Mouse (Mus musculus) heart, adult 2 months (tissue): ENCODE measurements at regions not wholly inside any gene's neighbourhood (a gene's known extent, or its start where the extent isn't known, plus 50 kb on each side); places are given as distances from the start of the nearest gene placed in this dataset.

ENCODE experiments used
- DNase-seq, 2 experiments: peaks; one replicate each; pipeline ENCODE4 v3.0.0; 2021
- H3K27ac ChIP-seq: fragments of 200-600 bp; 2 replicates; pipeline ENCODE4 v1.8.1; 2022
- H3K27me3 ChIP-seq: fragments of 200-500 bp; 2 replicates; pipeline ENCODE4 v1.6.1; 2012; ENCODE audit warnings: mild to moderate bottlenecking, low read length, inconsistent platforms, mixed read lengths; ENCODE audit not compliant: control insufficient read depth, insufficient read depth
- H3K36me3 ChIP-seq: fragments of 200-500 bp; 2 replicates; pipeline ENCODE4 v1.6.1; 2012; ENCODE audit warnings: low read length, inconsistent platforms; ENCODE audit not compliant: control insufficient read depth, insufficient read depth
- H3K4me1 ChIP-seq: fragments of 200-500 bp; 2 replicates; pipeline ENCODE4 v1.6.1; 2011; ENCODE audit warnings: low read length; ENCODE audit not compliant: control insufficient read depth, insufficient read depth
- H3K4me3 ChIP-seq: fragments of 200-600 bp; 2 replicates; pipeline ENCODE4 v1.8.1; 2022
- H3K79me2 ChIP-seq: fragments of 200-500 bp; replicated peaks from 2 replicates; pipeline ENCODE4 v1.6.1; 2012; ENCODE audit warnings: mild to moderate bottlenecking, inconsistent platforms, low read length, moderate library complexity, mixed read lengths; ENCODE audit not compliant: control insufficient read depth, insufficient read depth
- H3K9ac ChIP-seq: fragments of 200-500 bp; 2 replicates; pipeline ENCODE4 v1.6.1; 2012; ENCODE audit warnings: low read depth, mild to moderate bottlenecking, control low read depth, inconsistent platforms, low read length, mixed read lengths
- CTCF ChIP-seq: fragments of 200-600 bp; IDR thresholded peaks from 2 replicates; pipeline ENCODE4 v1.8.1; 2022; ENCODE audit warnings: antibody characterized with exemption, mild to moderate bottlenecking, moderate library complexity
- EP300 ChIP-seq: fragments of 200-500 bp; IDR thresholded peaks from 2 replicates; pipeline ENCODE4 v1.6.1; 2011; ENCODE audit warnings: low read depth, low read length, control low read depth; ENCODE audit not compliant: insufficient read depth
- POLR2A ChIP-seq: fragments of 200-500 bp; IDR thresholded peaks from 2 replicates; pipeline ENCODE4 v1.6.1; 2011; ENCODE audit warnings: mild to moderate bottlenecking, low read depth, low read length, control low read depth; ENCODE audit not compliant: insufficient read depth
- WGBS: fragments of 180-500 bp; shearing (Covaris S2); methylation state at CpG from one replicate; pipeline ENCODE4 v1.1.7; 2018; 5-methylcytosine and 5-hydroxymethylcytosine counted together
- intact Hi-C: fragments of 180-260 bp; cut with DNase I; formaldehyde crosslinking; loops from one replicate; pipeline ENCODE4 v1.15.1; 2025

- Histone ChIP-seq H3K4me3 (no peak overlapping the region), H3K27me3 (no peaks in the 10 kb centered on the region), H3K9ac (no peak overlapping the region), H3K36me3 (no peaks in the 10 kb centered on the region), H3K4me1 (no peaks in the 10 kb centered on the region), H3K79me2 (no peaks in the 10 kb centered on the region), H3K27ac (no peak overlapping the region)
- peak in 1 of 2 experiments; percentile 45 for DNase-seq
- 6% methylated on average over 8 of the region's 8 CpGs for WGBS
- TF ChIP-seq CTCF (no peak), EP300 (no peak), POLR2A (no peak)
- intact Hi-C loops = no loop called here
Observed at GRCm38 (mm10) chr4:153189485-153189884, 293.1 kb downstream of the Ajap1 start.

GRCm38 (mm10) chr4:153188504-153189031 lies 294.0 kb downstream of the Ajap1 start:
- no peak overlapping the region for H3K27ac ChIP-seq
- H3K9ac ChIP-seq = no peak overlapping the region
- no peak for TF ChIP-seq CTCF
- TF ChIP-seq POLR2A = no peak
- TF ChIP-seq EP300 = no peak
- intact Hi-C loops = no loop called here
- no peaks in the 10 kb centered on the region for H3K36me3 ChIP-seq
- no peaks in the 10 kb centered on the region for H3K27me3 ChIP-seq
- no peak overlapping the region for H3K4me3 ChIP-seq
- H3K4me1 ChIP-seq = no peaks in the 10 kb centered on the region
- DNase-seq = no peak
- 2% methylated on average over 17 of the region's 17 CpGs for WGBS
- no peaks in the 10 kb centered on the region for H3K79me2 ChIP-seq

GRCm38 (mm10) chr4:153187959-153188503 lies 294.6 kb downstream of the Ajap1 start:
- H3K9ac ChIP-seq = no peak overlapping the region
- H3K4me1 ChIP-seq = no peaks in the 10 kb centered on the region
- no peak for DNase-seq
- WGBS = under 1% methylated on average over 6 of the region's 6 CpGs
- TF ChIP-seq CTCF = no peak
- TF ChIP-seq POLR2A = no peak
- no peak for TF ChIP-seq EP300
- intact Hi-C loops = no loop called here
- H3K36me3 ChIP-seq = no peaks in the 10 kb centered on the region
- H3K79me2 ChIP-seq = no peaks in the 10 kb centered on the region
- H3K27me3 ChIP-seq = no peaks in the 10 kb centered on the region
- no peak overlapping the region for H3K27ac ChIP-seq
- H3K4me3 ChIP-seq = no peak overlapping the region

- Histone ChIP-seq H3K4me1 (no peaks in the 10 kb centered on the region), H3K27me3 (no peaks in the 10 kb centered on the region), H3K27ac (no peak overlapping the region), H3K36me3 (no peaks in the 10 kb centered on the region), H3K9ac (no peak overlapping the region), H3K4me3 (no peak overlapping the region), H3K79me2 (no peaks in the 10 kb centered on the region)
- 83% methylated on average over 9 of the region's 9 CpGs for WGBS
- intact Hi-C loops = loop anchor here (5.0 kb wide), 3 partner anchors 55 to 765 kb away; partner anchors contain the start of gene Ajap1
- DNase-seq = no peak
- TF ChIP-seq POLR2A = no peak
- TF ChIP-seq CTCF = no peak
Observed at GRCm38 (mm10) chr4:153177496-153177895, 305.1 kb downstream of the Ajap1 start.

GRCm38 (mm10) chr4:153175660-153176059 lies 307.0 kb downstream of the Ajap1 start:
- Histone ChIP-seq H3K27me3 (no peaks in the 10 kb centered on the region), H3K27ac (no peak overlapping the region), H3K36me3 (no peaks in the 10 kb centered on the region), H3K4me3 (no peak overlapping the region), H3K9ac (no peak overlapping the region), H3K4me1 (no peaks in the 10 kb centered on the region), H3K79me2 (no peaks in the 10 kb centered on the region)
- TF ChIP-seq POLR2A (no peak), EP300 (no peak), CTCF (peak; percentile 73)
- intact Hi-C loops = loop anchor here (5.0 kb wide), 3 partner anchors 57 to 767 kb away; partner anchors contain the start of gene Ajap1
- 8% methylated on average over 12 of the region's 12 CpGs for WGBS
- peak; percentile 8 to 37 for DNase-seq

- no peaks in the 10 kb centered on the region for H3K4me1 ChIP-seq
- intact Hi-C loops = loop anchor here (5.0 kb wide), 3 partner anchors 57 to 767 kb away; partner anchors contain the start of gene Ajap1
- H3K27ac ChIP-seq = no peak overlapping the region
- H3K4me3 ChIP-seq = no peak overlapping the region
- no peaks in the 10 kb centered on the region for H3K36me3 ChIP-seq
- WGBS = 83% methylated on average over 15 of the region's 15 CpGs
- TF ChIP-seq EP300 = no peak
- no peak for TF ChIP-seq CTCF
- TF ChIP-seq POLR2A = no peak
- no peak overlapping the region for H3K9ac ChIP-seq
- H3K27me3 ChIP-seq = no peaks in the 10 kb centered on the region
- DNase-seq = no peak
- H3K79me2 ChIP-seq = no peaks in the 10 kb centered on the region
Observed at GRCm38 (mm10) chr4:153175077-153175476, 307.5 kb downstream of the Ajap1 start.
